Mouse (Mus musculus) activated CD4-positive, CD25-positive, alpha-beta regulatory T cell, adult 9 weeks (primary cell): Measurements from ENCODE around the gene Col5a1. TPM values are rescaled to one million over a fixed set of nuclear protein-coding genes. Genes with fewer than 3 reads are reported as not detected.

Experiments
- polyA plus RNA-seq: library from polyadenylated mRNA; unstranded; fragments of 100-300 nt; shearing (Covaris generic); gene quantifications from one replicate; pipeline ENCODE4 v1.2.1, GENCODE M21; 2017

The Col5a1 gene
- polyA plus RNA-seq = not detected

GRCm38 (mm10) chr2:27886148-27886551 lies at the start of gene Col5a1:
Gene Col5a1, plus strand, starts transcription at chr2:27886425.

GRCm38 (mm10) chr2:28084768-28085167 lies 198.5 kb downstream of the Col5a1 start, which contains the start of gene Fcnb:
Gene Fcnb, minus strand, starts transcription at chr2:28084885.

Other genes starting within 250 kb of the Col5a1 start
- gene Rxra, start 210.0 kb upstream of the Col5a1 start, polyA plus RNA-seq = 4.9 TPM
- gene Fcnb, start 198.5 kb downstream of the Col5a1 start, polyA plus RNA-seq = not detected